Mouse (Mus musculus) gonadal fat pad, adult 2 months (tissue): ENCODE results near the gene Smim23. TPM values are rescaled to one million over a fixed set of nuclear protein-coding genes. Genes with fewer than 3 reads are reported as not detected.

Source experiments
- DNase-seq: peaks from one replicate; pipeline ENCODE4 v3.0.0-alpha.2; 2012; ENCODE audit warnings: low read depth
- polyA plus RNA-seq: library from polyadenylated mRNA; depleted of rRNA; stranded (reverse); fragments of >200 nt; gene quantifications from 2 replicates; pipeline ENCODE4 v1.2.3, GENCODE M21; 2012; rRNA removed

Smim23 gene
- 0.66 and 1.0 TPM in 2 replicates for polyA plus RNA-seq

DNA sequence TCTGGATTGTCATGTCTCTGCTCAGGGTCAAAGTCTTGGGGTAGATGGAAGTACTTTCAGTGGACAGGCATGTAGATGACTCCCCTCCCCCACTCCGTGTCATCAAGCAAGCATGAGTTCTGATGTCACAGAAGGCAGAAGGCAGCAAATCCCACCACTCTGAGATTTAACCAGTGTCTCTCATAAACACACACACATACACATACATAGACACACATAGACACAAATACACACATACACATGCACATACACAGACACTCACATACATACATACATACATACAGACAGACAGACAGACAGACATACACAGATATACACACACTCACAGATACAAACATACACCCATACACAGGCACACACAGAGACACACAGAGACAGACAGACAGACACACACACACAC is at the start of gene Smim23:
Gene Smim23 (minus strand): TSS at position 101 of the 400 bp plus-strand sequence.
- DNase-seq, result no peak

DNA sequence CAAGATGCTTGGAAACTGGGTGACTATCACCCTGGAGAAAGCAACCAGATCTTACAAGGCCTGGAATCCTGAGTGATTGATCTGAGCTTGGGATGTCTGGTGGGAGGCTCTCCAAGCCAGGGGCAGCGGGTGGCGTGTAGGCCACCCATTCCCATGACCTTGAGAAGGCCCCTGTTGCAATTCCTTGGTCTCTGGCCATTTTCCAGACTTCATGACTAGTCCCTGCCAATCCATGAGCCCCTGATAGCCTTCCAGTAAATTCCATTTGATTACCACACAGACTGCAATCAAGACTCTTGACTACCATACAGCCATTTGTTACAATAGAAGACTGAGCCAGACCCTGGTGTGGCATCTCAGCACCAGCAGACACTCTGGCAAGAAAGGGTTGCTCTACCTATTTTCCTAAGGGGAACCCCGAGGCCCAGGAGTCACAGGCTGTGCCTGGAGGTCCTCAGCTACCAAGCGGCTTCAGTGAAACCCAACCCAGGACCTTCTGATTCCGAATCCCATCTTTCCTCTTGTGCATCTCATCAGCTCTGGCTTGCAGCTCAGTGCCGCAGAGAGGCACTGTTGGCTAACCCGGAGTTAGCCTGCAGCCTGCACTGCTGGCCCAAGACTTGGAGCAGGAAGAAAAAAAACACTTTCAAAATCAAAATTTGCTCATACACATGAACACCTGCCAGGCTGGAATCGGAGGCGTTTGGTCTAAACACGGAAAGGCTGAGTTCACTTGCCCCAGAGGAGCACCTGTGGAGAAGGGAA is 44.4 kb upstream of the Smim23 start:
- DNase-seq, result peak; percentile 50

DNA sequence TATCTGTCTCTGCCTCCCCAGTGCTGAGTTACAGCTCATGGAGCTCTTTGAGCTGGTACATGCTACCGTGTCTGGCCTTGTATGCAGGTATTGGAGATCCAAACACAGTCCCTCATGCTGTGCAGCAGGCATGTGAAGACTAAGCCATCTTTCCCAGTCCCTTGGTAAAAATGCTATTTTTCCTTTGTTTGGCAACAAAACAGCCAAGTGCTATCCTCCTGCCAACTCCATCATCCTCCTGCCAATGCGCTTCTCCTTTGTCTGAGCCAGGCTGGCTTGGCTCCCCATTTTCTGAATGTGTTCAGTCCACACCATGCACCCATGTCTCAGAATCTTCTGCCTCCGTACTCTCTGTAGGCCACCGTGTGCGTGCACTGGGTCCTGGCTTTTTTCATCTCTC is 40.2 kb upstream of the Smim23 start:
- DNase-seq, result no peak

DNA sequence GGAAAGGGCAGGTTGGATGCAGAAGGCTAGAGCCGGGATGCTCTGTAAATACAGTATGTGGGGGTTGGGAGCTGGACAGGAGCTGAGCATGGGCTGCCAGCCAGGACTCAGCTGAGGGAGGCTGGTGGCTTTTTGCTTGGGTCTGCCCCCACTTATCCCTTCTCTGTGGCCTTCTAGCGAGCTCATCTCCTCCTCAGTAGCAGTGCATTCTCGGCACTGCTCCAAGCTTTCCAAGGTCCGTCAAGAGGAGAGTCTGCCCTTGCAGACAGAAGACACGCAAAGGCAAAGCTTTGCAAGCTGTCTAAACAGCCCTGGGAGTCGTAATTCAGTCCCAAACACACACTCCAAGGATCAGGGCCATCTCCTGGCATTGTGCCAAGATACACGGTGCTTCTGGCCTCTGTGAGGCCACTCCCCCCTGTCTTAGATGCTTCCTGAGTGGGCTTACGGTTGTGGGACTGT is 33.0 kb upstream of the Smim23 start:
- no peak for DNase-seq

DNA sequence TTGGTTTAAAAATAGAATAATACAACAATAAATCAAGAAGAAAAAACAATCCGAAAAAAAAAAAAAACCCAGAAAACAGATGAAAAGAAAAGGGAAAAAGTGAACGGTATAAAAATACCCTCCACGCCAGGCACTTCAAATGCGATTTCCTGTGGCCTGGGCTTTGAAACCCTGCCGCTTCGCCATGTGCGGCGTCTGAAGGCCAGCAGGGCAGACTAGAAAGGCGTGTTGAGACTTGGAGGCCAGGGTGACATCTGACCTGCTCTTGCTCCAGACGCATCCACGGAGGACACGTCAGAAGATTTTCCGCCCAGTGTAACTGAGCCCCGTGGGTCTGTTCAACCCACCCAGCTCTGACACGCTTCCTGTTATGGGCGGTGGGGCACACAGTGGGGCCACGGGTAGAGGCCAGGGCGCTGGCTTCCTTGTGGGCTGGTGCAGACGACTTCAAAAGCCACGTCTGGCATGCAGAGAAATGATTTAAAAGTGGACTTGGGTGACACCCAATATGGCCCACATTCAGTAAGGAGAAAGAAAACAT is 22.3 kb upstream of the Smim23 start:
- DNase-seq, result no peak

DNA sequence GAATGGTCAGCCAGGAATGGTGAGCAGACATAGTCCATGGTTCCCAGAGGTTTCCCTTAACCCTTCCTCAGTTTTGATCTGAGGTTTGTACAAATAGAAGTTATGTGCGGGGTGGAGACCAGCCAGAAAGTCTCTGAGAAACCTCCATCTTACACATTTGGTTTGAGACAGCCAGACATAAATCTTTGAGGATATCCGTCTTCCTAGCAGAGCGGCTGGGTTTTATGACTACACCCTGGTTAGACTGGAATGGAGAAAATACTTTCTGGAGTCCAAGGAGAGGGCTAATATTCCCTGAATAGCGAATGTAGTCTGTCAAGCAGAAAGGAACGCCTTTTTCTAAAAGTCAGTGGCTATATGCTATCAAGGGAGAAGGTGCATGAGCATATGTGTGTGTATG is 16.8 kb upstream of the Smim23 start:
- DNase-seq, result no peak

DNA sequence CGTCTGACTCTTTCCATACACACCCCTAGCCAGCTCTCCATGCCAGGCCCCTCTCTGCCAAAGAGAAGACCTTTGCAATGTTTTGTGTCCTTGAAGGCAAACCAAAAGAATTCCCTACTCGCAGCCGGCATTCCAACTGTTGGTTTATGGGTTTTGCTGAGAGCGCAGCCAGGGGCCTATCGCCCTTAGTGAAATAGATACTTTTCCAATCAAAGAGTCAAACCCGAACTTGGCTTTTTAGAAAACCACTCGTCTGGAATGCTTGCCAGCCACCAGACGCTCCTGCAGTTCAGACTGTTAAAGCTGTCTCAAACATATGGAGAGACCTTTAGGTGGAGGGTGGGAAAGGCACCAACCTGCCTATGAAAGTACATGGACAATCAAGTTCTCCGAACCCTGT is 15.9 kb upstream of the Smim23 start:
- no peak for DNase-seq

DNA sequence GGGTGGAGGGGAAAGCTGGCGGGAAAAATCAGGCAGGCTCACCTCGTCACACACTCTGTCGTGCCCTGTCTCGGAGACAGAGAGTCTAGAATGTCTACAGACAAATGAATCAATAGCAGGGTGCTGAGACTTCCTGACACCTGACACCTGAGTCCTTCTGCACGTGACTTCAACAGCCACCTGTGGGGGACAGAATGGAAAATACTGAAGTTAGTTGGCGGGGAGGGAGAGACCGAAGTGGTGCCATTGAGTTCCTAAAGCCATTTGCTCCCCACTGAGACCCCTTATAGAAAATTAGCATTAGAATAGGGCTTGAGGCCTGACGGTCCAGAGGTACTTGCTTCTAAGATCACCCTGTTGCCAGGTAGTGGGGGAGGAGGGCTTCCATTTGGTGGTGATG is 10.6 kb upstream of the Smim23 start:
- no peak for DNase-seq

DNA sequence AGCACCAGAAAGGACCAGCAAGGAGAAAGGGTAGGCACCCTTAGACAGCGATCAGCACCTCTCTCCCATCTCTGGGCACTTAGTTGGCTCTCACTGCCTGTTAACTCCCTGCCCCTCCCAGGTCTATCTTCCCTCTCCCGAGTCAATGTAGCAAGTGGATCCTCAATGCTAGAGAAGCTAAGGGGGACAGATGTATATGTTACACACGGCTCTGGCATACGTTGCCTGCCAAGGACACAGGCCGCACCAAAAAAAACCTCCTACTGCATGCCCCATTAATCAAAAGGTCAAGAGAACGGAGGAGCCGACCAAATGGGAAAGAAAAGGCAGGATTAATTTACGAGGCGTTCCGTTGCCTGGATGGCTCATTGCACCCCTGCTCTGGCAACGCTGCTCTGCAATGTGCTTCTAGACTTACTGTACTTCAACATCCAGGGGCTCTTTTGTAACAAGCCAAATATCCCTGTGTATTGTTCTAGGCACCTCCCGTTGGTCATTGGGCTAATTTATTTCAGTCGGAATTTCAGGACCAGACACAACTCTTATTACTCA is 10.0 kb upstream of the Smim23 start:
- DNase-seq, result no peak

DNA sequence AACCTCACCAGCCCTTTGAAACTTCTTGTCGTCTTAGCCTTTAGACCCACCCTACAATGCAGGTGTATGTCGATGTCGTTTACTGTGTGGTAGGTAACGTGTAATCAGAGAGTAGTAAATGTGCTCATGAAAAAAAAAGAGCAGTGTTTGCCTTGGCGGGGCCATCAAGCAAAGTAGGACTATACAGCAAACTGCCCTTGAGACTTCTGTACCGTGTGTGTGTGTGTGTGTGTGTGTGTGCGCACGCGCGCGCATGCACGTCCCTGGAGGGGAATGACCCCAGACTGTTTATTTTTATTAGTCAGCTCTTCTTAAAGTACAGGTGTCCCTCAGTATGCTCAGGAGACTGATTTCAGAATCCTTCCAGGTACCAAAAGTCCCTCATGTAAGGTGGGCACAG is 6.8 kb downstream of the Smim23 start:
- no peak for DNase-seq

DNA sequence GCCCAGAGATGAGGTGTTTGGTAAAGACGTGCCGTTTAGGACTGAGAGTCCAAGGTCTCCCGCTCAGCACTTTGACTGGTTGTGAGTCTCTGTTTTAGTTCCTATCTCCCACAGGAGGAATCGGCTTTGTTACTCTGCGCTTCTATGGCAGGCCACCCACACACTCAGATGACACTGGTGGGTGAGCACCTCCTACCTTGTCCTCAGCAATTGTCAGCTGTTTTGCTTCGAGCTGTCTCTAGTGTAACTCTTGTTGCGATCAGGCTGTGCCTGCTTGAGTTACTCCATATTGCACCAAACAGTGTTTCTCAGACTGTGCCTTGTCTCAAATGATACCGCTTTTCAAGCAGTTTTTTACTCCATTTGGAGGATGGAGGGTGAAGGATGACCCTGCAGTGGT is 10.1 kb downstream of the Smim23 start:
- no peak for DNase-seq

DNA sequence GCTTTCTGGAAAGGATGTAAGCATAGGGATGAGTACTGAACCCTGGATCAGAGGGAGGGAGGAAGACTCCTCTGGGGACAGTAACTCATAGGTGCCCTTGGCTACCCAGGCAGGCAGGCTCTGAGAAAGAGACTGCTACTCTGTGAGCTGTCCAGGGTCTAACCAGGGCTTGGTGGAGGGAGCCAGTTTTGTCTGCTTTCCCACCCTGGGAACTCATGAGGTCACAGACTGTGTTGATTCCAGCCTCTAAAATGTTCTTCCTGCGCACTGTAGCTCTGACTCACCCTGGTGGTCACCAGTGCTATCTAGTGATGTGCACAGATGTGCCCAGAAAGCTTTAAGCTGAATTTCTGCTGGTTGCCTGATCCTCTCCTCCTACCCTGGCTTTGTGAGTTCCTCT is 15.3 kb downstream of the Smim23 start:
- DNase-seq, result no peak

DNA sequence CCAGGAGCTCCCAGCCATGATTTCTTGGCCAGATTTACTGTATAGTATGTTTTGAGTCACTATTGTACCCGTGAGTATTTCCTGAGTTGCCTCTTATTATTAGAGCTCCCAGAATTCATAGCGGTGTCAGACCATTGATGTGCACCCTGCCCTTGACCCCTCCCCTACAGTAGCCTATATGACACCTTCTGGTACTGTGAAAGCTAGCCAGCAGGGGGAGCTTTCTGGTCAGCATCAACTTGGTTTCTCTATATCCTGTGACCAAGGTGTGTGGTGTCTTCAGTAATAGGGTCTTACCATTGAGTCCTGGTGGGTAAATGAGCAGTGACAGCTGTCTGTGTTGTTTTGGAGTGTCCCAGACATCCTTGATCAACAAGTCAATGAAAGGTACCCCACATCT is 18.4 kb downstream of the Smim23 start:
- DNase-seq, result no peak

DNA sequence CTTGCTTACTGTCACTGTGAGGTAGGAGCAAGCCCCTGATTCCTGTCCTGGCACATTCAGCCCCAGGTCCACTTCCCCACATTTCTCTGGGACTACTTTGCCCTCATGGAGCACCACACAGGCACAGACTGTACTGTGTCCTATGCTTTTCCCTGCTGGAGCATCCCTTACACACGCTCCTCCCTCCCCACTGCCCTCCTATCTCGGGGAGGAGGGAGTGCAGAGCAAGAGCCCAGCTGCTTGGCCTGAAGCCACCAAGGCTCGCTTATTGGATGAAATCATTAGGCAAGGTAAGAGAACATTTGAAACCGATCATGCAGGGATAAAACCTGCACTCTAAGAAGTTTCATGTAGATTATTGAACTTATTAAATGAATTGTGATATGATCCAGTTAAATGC is 20.7 kb downstream of the Smim23 start:
- no peak for DNase-seq

DNA sequence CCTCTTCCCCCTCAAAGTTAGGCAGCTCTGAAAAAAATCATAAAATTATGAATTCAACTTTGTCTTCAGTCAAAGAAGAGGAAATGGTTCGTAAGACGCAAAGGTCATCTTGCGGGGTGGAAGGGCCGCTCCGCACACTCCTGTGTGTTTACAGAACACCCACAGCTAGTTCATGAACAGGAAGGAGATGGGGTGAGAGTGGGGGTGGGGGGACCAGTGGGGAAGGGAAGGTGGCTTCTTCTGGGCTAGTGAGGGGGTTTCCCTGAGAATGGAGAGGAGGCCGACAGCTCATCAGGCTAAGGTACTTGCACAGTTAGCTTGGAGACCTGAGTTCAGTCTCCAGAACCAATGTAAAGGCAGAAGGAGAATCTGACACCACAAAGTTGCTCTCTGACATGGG is 22.7 kb downstream of the Smim23 start:
- DNase-seq, result no peak

DNA sequence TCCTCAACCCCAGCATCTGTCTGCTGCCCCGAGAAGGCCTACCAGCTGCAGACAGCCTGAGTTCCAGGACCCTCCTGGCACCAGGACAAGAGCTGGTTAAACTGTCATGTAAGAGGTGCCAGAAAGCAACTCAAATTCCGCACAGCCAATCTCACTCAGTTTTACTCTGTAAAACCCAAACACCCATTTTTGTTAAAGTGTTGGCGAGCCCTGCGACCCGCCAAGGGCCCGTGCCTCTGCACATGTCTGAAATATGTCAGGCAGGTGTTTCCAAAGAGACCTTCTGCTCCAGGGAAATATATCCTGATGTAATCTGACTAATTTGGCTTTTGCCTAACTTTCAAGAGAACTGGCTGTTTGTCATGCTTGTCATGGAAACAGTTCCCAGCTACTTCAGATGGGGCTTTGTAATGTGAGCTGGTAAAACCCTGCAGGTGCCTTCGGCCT is 23.5 kb downstream of the Smim23 start:
- DNase-seq, result peak; percentile 40

DNA sequence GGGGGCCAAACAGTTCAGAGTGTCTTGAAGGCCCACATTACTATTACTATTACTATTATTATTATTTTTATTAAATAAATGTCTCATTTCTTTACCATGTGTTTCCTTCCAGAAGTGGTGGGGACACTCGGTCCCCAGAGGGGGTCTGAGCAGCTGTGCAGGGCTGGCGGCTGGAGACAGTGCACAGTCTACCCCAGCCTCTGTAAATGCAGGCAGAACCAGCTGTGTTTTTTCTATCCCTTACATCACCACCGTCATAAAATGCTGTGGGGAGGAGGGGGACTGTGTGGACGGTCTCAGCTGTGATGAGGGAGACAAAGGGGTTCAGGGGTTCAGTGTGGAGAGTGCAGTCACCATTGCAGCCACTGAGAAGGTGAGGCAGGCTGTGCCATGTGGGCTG is 26.0 kb downstream of the Smim23 start:
- DNase-seq, result no peak

DNA sequence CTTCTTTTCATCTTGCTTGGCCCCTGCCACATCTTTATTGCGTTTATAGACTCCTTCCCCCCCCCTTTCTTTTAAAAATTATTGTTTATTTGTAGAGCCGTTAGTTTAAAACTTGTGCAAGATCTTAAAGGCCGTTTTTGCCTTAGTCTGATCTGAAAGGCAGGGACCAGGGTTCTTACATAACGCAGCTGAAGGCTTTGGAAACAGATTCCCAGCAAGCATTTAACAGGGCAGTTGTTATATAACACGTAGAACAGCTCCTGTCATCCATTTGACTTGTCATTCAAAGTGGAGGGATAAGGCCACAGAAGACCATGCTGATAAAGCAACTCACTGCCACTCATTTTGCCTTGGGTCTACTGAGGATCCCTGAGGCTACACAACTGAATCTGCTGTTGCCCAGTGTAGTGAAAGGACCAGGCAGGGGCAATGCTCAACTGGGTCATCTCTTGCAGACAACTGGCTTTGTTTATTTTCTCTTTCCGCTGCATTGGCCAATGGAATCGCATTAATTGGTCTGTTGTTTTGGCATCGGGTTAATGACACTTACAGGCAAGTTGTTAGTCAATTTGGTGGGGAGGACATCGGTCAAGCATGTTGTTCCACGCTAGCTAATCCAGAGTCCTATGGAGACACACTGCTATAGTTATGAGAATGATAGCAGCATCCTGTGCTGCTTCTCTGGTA is 29.5 kb downstream of the Smim23 start:
- DNase-seq, result no peak

DNA sequence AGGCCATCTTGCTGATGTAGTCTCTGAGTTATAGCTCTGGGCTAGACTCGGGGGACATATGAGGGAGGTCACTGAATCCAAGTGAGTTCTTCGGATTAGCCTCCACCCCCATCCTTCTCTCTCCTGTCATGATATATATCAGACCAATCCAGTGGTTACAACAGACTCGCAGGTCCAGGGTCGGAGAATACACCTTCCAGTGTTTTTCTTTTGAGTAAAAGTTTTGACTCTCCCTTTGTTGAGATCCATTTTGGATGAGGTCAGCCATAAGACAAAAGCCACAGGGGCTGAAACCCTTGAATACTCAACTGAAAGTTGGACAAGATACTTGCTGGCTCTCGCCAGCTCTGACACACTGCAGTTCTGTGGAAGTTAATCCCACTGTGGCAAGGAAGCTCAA is 38.2 kb downstream of the Smim23 start:
- peak; percentile 97 for DNase-seq

DNA sequence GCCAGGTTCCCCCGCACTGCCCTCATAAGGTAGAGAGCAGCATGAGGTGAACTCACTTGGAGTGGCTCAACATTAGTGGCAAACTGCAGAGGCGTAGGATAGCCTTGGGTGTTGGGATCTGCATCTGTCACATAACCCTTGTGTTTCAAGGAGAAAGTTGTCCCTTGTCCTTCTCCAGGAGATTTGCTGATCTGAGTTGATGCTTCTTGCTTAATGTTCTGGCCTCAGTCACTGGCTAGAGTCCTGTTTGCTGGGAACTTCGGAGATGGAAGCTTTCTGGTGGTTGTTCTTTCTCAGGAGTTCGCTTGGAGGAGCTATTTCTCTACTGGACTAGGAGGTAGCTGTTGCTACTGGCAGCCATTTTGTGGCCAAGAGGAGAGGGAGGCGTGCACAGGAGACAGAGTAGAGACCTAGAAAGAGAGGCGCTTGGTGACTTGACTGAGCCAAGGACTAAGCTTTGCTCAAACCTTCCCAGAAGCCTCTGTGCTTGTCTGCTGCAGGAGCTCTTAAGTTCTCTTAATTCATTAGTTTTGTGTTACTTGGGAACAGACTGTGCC is 38.7 kb downstream of the Smim23 start:
- peak; percentile 83 for DNase-seq

DNA sequence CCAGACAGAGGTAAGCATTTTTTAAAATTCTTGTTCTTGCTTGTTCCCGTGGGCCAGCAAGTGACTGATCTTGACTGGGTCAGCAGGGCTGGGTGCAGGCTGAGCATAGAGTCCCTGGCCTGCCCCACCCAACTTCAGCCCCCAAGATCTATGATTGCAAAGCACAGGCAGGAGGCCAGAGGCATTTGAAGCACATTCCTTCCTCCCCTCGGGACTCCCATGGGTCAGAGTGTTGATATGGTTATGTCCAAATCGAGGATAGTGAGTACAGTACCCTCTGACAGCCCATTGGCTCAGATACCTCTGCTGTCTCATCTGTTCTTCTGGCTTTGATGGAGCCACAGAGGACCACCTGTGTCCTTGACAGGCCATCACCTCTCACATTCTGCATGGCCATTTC is 41.7 kb downstream of the Smim23 start:
- no peak for DNase-seq

DNA sequence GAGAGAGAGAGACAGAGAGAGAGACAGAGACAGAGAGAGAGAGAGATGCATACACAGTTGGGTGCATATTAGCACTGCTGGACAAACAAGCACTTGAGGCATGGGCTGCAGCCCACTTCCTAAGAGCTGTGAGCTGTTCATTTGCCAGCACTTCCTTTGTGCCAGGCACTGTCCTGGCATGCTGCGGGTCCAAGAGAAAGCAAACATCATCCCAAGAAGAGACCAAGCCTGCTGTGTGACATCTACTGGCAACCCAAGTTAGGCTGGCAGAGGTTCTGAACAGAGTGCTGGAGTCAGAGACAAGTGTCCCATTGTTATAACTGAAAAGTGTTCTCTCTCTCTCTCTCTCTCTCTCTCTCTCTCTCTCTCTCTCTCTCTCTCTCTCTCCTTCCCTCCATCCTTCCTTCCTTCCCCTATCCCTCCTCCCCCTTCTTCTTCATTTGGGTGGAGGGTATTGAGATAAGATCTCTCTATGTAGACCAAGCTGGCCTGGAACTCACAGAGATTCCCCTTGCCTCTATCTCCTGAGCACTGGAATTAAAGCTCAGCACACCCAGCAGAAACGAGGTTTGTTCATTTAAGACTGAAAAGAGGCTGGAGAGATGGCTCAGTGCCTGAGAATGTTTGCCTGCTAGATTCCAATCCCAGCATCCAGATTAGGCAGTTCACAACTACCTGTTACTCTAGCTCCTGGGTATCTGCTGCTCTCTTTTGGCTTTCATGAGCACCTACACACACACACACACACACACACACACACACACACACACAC is 42.6 kb downstream of the Smim23 start:
- no peak for DNase-seq
